Mouse (Mus musculus): Measurements from ENCODE around the gene Bloc1s6. TPM values are rescaled to one million over a fixed set of nuclear protein-coding genes. Genes with fewer than 3 reads are reported as not detected.

The Bloc1s6 gene
- 27.9 and 49.3 TPM in 2 replicates for total RNA-seq (2017)

GRCm38 (mm10) chr2:122737894-122738830 lies at the start of gene Bloc1s6:
Bloc1s6 (plus strand) TSS chr2:122738503.
- ATAC-seq (replicated peaks in 1 of 2; ENCODE audit: insufficient read depth in 1 of 2, low FRiP score in 2 of 2, low TSS enrichment in 1 of 2, low read depth in 1 of 2, poor library complexity in 2 of 2, severe bottlenecking in 2 of 2): peak; percentile 84 to 93

- ATAC-seq (replicated peaks in 1 of 2; ENCODE audit: insufficient read depth in 1 of 2, low FRiP score in 2 of 2, low TSS enrichment in 1 of 2, low read depth in 1 of 2, poor library complexity in 2 of 2, severe bottlenecking in 2 of 2): no peak
Measured at GRCm38 (mm10) chr2:122697526-122697925, 40.8 kb upstream of the Bloc1s6 start.

GRCm38 (mm10) chr2:122701012-122701411 lies 37.3 kb upstream of the Bloc1s6 start:
- no peak for ATAC-seq (replicated peaks in 1 of 2; ENCODE audit: insufficient read depth in 1 of 2, low FRiP score in 2 of 2, low TSS enrichment in 1 of 2, low read depth in 1 of 2, poor library complexity in 2 of 2, severe bottlenecking in 2 of 2)

GRCm38 (mm10) chr2:122701871-122702180 lies 36.5 kb upstream of the Bloc1s6 start:
- ATAC-seq (replicated peaks in 1 of 2; ENCODE audit: insufficient read depth in 1 of 2, low FRiP score in 2 of 2, low TSS enrichment in 1 of 2, low read depth in 1 of 2, poor library complexity in 2 of 2, severe bottlenecking in 2 of 2): peak in 1 of 2 experiments; percentile 64; a peak in 2 of 4 replicates

- ATAC-seq (replicated peaks in 1 of 2; ENCODE audit: insufficient read depth in 1 of 2, low FRiP score in 2 of 2, low TSS enrichment in 1 of 2, low read depth in 1 of 2, poor library complexity in 2 of 2, severe bottlenecking in 2 of 2): peak; percentile 43 to 47; a peak in 3 of 4 replicates
Measured at GRCm38 (mm10) chr2:122702181-122703036, 35.9 kb upstream of the Bloc1s6 start, which contains the start of gene Slc30a4. Slc30a4 (minus strand) TSS chr2:122702663.

GRCm38 (mm10) chr2:122704572-122704971 lies 33.7 kb upstream of the Bloc1s6 start:
- ATAC-seq (replicated peaks in 1 of 2; ENCODE audit: insufficient read depth in 1 of 2, low FRiP score in 2 of 2, low TSS enrichment in 1 of 2, low read depth in 1 of 2, poor library complexity in 2 of 2, severe bottlenecking in 2 of 2): no peak

GRCm38 (mm10) chr2:122708080-122708479 lies 30.2 kb upstream of the Bloc1s6 start:
- ATAC-seq (replicated peaks in 1 of 2; ENCODE audit: insufficient read depth in 1 of 2, low FRiP score in 2 of 2, low TSS enrichment in 1 of 2, low read depth in 1 of 2, poor library complexity in 2 of 2, severe bottlenecking in 2 of 2): no peak

GRCm38 (mm10) chr2:122709156-122709555 lies 29.1 kb upstream of the Bloc1s6 start:
- ATAC-seq (replicated peaks in 1 of 2; ENCODE audit: insufficient read depth in 1 of 2, low FRiP score in 2 of 2, low TSS enrichment in 1 of 2, low read depth in 1 of 2, poor library complexity in 2 of 2, severe bottlenecking in 2 of 2): no peak

GRCm38 (mm10) chr2:122711911-122712310 lies 26.4 kb upstream of the Bloc1s6 start:
- ATAC-seq (replicated peaks in 1 of 2; ENCODE audit: insufficient read depth in 1 of 2, low FRiP score in 2 of 2, low TSS enrichment in 1 of 2, low read depth in 1 of 2, poor library complexity in 2 of 2, severe bottlenecking in 2 of 2): no peak

- no peak for ATAC-seq (replicated peaks in 1 of 2; ENCODE audit: insufficient read depth in 1 of 2, low FRiP score in 2 of 2, low TSS enrichment in 1 of 2, low read depth in 1 of 2, poor library complexity in 2 of 2, severe bottlenecking in 2 of 2)
Measured at GRCm38 (mm10) chr2:122712848-122713247, 25.5 kb upstream of the Bloc1s6 start.

- ATAC-seq (replicated peaks in 1 of 2; ENCODE audit: insufficient read depth in 1 of 2, low FRiP score in 2 of 2, low TSS enrichment in 1 of 2, low read depth in 1 of 2, poor library complexity in 2 of 2, severe bottlenecking in 2 of 2): no peak
Measured at GRCm38 (mm10) chr2:122715148-122715692, 23.1 kb upstream of the Bloc1s6 start.

GRCm38 (mm10) chr2:122716301-122716842 lies 21.9 kb upstream of the Bloc1s6 start:
- ATAC-seq (replicated peaks in 1 of 2; ENCODE audit: insufficient read depth in 1 of 2, low FRiP score in 2 of 2, low TSS enrichment in 1 of 2, low read depth in 1 of 2, poor library complexity in 2 of 2, severe bottlenecking in 2 of 2): no peak

GRCm38 (mm10) chr2:122719232-122719631 lies 19.1 kb upstream of the Bloc1s6 start:
- no peak for ATAC-seq (replicated peaks in 1 of 2; ENCODE audit: insufficient read depth in 1 of 2, low FRiP score in 2 of 2, low TSS enrichment in 1 of 2, low read depth in 1 of 2, poor library complexity in 2 of 2, severe bottlenecking in 2 of 2)

GRCm38 (mm10) chr2:122720564-122720963 lies 17.7 kb upstream of the Bloc1s6 start:
- ATAC-seq (replicated peaks in 1 of 2; ENCODE audit: insufficient read depth in 1 of 2, low FRiP score in 2 of 2, low TSS enrichment in 1 of 2, low read depth in 1 of 2, poor library complexity in 2 of 2, severe bottlenecking in 2 of 2): no peak

- ATAC-seq (replicated peaks in 1 of 2; ENCODE audit: insufficient read depth in 1 of 2, low FRiP score in 2 of 2, low TSS enrichment in 1 of 2, low read depth in 1 of 2, poor library complexity in 2 of 2, severe bottlenecking in 2 of 2): peak in 1 of 2 experiments; percentile 39; a peak in 2 of 4 replicates
Measured at GRCm38 (mm10) chr2:122725604-122726003, 12.7 kb upstream of the Bloc1s6 start.

- no peak for ATAC-seq (replicated peaks in 1 of 2; ENCODE audit: insufficient read depth in 1 of 2, low FRiP score in 2 of 2, low TSS enrichment in 1 of 2, low read depth in 1 of 2, poor library complexity in 2 of 2, severe bottlenecking in 2 of 2)
Measured at GRCm38 (mm10) chr2:122731456-122731855, 6.8 kb upstream of the Bloc1s6 start.

- no peak for ATAC-seq (replicated peaks in 1 of 2; ENCODE audit: insufficient read depth in 1 of 2, low FRiP score in 2 of 2, low TSS enrichment in 1 of 2, low read depth in 1 of 2, poor library complexity in 2 of 2, severe bottlenecking in 2 of 2)
Measured at GRCm38 (mm10) chr2:122739023-122739422, 720 bp downstream of the Bloc1s6 start.

All from hematopoietic stem cell, adult 5-6 weeks (primary cell).